Comparison of ENCODE assay signal across 8 mouse cellular contexts in the genomic region with DNA sequence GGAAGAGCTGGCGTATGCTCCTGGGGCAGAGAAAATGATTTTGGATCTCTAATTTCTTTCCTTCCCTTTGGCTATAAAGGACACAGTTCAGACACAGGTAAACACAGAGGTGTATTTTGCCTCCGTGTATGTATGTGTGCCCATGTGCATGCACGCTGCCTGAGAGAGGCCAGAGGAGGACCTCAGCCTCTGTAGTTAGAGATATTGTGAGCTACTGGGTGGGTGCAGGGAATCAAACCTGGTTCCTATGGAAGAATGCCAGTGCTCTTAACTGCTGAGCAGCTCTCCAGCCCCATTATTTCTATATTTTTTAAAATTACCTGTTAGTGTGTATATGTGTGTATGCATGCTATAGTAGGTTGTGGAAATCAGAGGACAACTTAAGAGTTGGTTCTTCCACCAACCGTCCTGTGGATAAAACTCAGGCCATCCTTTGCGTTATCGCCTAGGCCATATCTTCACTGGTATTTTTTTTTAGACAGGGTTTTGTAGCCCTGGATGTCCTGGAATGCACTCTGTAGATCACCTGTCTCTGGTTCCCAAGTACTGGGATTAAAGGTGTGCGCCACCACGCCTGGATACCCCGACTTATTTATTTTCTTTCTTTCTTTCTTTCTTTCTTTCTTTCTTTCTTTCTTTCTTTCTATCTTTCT. TPM values are rescaled to one million over a fixed set of nuclear protein-coding genes. Genes with fewer than 3 reads are reported as not detected.
A peak's percentile ranks its signal among the peaks of the same experiment; 100 is the strongest.
DNase-seq lines count a peak whose midpoint lies in the region; ATAC-seq and TF ChIP-seq lines count a peak whose summit lies in the region.

No protein-coding gene starts in this region.

- peaks cover 3% of the 10 kb centered on the region; the same call in 1 of the 2 replicates for H3K36me3 ChIP-seq in heart, embryonic 11.5 days (ENCODE audit: control insufficient read depth, insufficient read depth, low read length)
- H3K36me3 ChIP-seq in MEL (ENCODE audit: control insufficient read depth in 1 of 2, insufficient read depth in 2 of 2, low read length in 2 of 2), result peaks cover 19 to 38% of the 10 kb centered on the region in 2 experiments
- peaks cover 16% of the 10 kb centered on the region for H3K36me3 ChIP-seq in hindbrain, embryonic 12.5 days

- H3K4me3 ChIP-seq in heart, embryonic 11.5 days (ENCODE audit: low read depth, low read length), result peak overlapping the region; percentile 91
- peak overlapping the region; percentile 89 to 90 for H3K4me3 ChIP-seq in MEL (ENCODE audit: control insufficient read depth in 1 of 2, insufficient read depth in 1 of 2, low read depth in 2 of 2, low read length in 2 of 2)
- peak overlapping the region; percentile 98 for H3K4me3 ChIP-seq in hindbrain, embryonic 12.5 days

- H3K9ac ChIP-seq in heart, embryonic 11.5 days (ENCODE audit: low read depth, low read length), result peak overlapping the region; percentile 81; the same call in 1 of the 2 replicates
- peak overlapping the region; percentile 90 for H3K9ac ChIP-seq in MEL (ENCODE audit: control insufficient read depth, low read depth, low read length, poor library complexity, severe bottlenecking)
- peak overlapping the region; percentile 92 for H3K9ac ChIP-seq in hindbrain, embryonic 12.5 days

- H3K4me1 ChIP-seq in heart, embryonic 11.5 days (ENCODE audit: control insufficient read depth, insufficient read depth, low read length), result peaks cover 8% of the 10 kb centered on the region
- peaks cover 7 to 18% of the 10 kb centered on the region in 2 experiments; a peak in 3 of 4 replicates for H3K4me1 ChIP-seq in MEL (ENCODE audit: control insufficient read depth in 1 of 2, insufficient read depth in 2 of 2, low read length in 2 of 2)
- H3K4me1 ChIP-seq in hindbrain, embryonic 12.5 days, result peaks cover 11% of the 10 kb centered on the region

- intact Hi-C loops in heart, postnatal 14 days (cut with DNase I), result no loop called here

- no peaks in the 10 kb centered on the region for H3K27me3 ChIP-seq in heart, embryonic 11.5 days (ENCODE audit: control insufficient read depth, insufficient read depth, low read length)
- H3K27me3 ChIP-seq in MEL (ENCODE audit: control insufficient read depth in 1 of 2, insufficient read depth in 2 of 2, low read length in 2 of 2), result no peaks in the 10 kb centered on the region
- H3K27me3 ChIP-seq in hindbrain, embryonic 12.5 days, result no peaks in the 10 kb centered on the region

- peak overlapping the region; percentile 76 for H3K4me2 ChIP-seq in heart, embryonic 11.5 days
- peak overlapping the region; percentile 72 for H3K4me2 ChIP-seq in hindbrain, embryonic 12.5 days (replicated peaks)

- TF ChIP-seq EP300 in MEL (IDR thresholded peaks at IDR 0.05; ENCODE audit: low read depth in 1 of 2, low read length in 2 of 2), result peak; percentile 61 to 68

- ATAC-seq in heart, embryonic 11.5 days (replicated peaks; ENCODE audit: insufficient number of reproducible peaks, low FRiP score, low TSS enrichment), result no peak
- no peak for ATAC-seq in hindbrain, embryonic 12.5 days (ENCODE audit: low FRiP score)
- peak; percentile 27 for ATAC-seq in megakaryocyte-erythroid progenitor cell, adult 5-6 weeks (replicated peaks; ENCODE audit: low FRiP score, low TSS enrichment, poor library complexity, severe bottlenecking)

- no peak for DNase-seq in heart, postnatal 14 days
- DNase-seq in MEL (ENCODE audit: low read depth, low spot score), result peak; percentile 72
- DNase-seq in right cerebral cortex, postnatal 4 days, result no peak
- DNase-seq in kidney, postnatal 36 days, result no peak
- no peak for DNase-seq in gastrocnemius, postnatal 4 days (ENCODE audit: low spot score in 2 of 2)

- H3K27ac ChIP-seq in heart, embryonic 11.5 days (ENCODE audit: low read depth, low read length), result no peak overlapping the region
- peak overlapping the region; percentile 87 for H3K27ac ChIP-seq in MEL (ENCODE audit: control insufficient read depth, low read depth, low read length)
- no peak overlapping the region for H3K27ac ChIP-seq in hindbrain, embryonic 12.5 days

- no peak for TF ChIP-seq RAD21 in MEL (IDR thresholded peaks at IDR 0.05; ENCODE audit: low read depth, low read length)

- 69% methylated on average over 9 of the region's 9 CpGs for WGBS in heart, embryonic 11.5 days (ENCODE audit: insufficient replicate concordance)
- 77% methylated on average over 9 of the region's 9 CpGs for WGBS in hindbrain, embryonic 12.5 days

- TF ChIP-seq CTCF in MEL (IDR thresholded peaks at IDR 0.05 in 2 of 3, conservative IDR thresholded peaks at IDR 0.05 in 1 of 3; ENCODE audit: control insufficient read depth in 1 of 3, insufficient read depth in 1 of 3, low read depth in 2 of 3, low read length in 3 of 3, poor library complexity in 1 of 3, severe bottlenecking in 1 of 3), result no peak

- TF ChIP-seq POLR2A in MEL (IDR thresholded peaks at IDR 0.05; ENCODE audit: control insufficient read depth in 1 of 2, insufficient read depth in 1 of 2, low read depth in 1 of 2, low read length in 2 of 2, poor library complexity in 1 of 2), result peak in 1 of 2 experiments; percentile 31; a peak in 1 of 4 replicates

- peaks cover 47% of the 10 kb centered on the region for H3K79me2 ChIP-seq in MEL (ENCODE audit: control insufficient read depth, insufficient read depth, low read length, poor library complexity)

- no peaks in the 10 kb centered on the region for H3K9me3 ChIP-seq in heart, embryonic 11.5 days (replicated peaks; ENCODE audit: control insufficient read depth, low read length)
- H3K9me3 ChIP-seq in MEL (replicated peaks; ENCODE audit: insufficient read depth, low read length), result no peaks in the 10 kb centered on the region
- no peaks in the 10 kb centered on the region for H3K9me3 ChIP-seq in hindbrain, embryonic 12.5 days (replicated peaks)

TF ChIP-seq in MEL, 35 proteins besides CTCF, POLR2A, EP300 and RAD21 (continues in another document):
- TF ChIP-seq HCFC1 (IDR thresholded peaks at IDR 0.05; ENCODE audit: low read depth, low read length), result no peak
- no peak for TF ChIP-seq MAFK (IDR thresholded peaks at IDR 0.05; ENCODE audit: borderline replicate concordance, low read depth, low read length)
- TF ChIP-seq SIN3A (IDR thresholded peaks at IDR 0.05; ENCODE audit: low read length), result peak; percentile 73
- TF ChIP-seq NRF1 (IDR thresholded peaks at IDR 0.05; ENCODE audit: insufficient read depth, low read depth, low read length, poor library complexity, severe bottlenecking), result no peak
- TF ChIP-seq ZNF384 (IDR thresholded peaks at IDR 0.05; ENCODE audit: low read depth, low read length), result peak; percentile 83
- TF ChIP-seq ETS1 (IDR thresholded peaks at IDR 0.05; ENCODE audit: low read depth, low read length), result peak; percentile 41; the same call in 1 of the 2 replicates
- no peak for TF ChIP-seq MEF2A (IDR thresholded peaks at IDR 0.05; ENCODE audit: extremely low read depth, insufficient replicate concordance, low read depth, low read length, poor library complexity, severe bottlenecking)
- no peak for TF ChIP-seq MYC (IDR thresholded peaks at IDR 0.05; ENCODE audit: low read depth, low read length)
- TF ChIP-seq ZMIZ1 (IDR thresholded peaks at IDR 0.05; ENCODE audit: low read depth, low read length), result no peak
- TF ChIP-seq MYB (IDR thresholded peaks at IDR 0.05; ENCODE audit: low read depth, low read length), result no peak
- TF ChIP-seq RCOR1 (IDR thresholded peaks at IDR 0.05; ENCODE audit: low read depth, low read length), result no peak
- no peak for TF ChIP-seq BHLHE40 (IDR thresholded peaks at IDR 0.05; ENCODE audit: borderline replicate concordance, low read depth, low read length)
- TF ChIP-seq ELF1 (IDR thresholded peaks at IDR 0.05; ENCODE audit: low read depth, low read length), result no peak
- TF ChIP-seq MAX (IDR thresholded peaks at IDR 0.05; ENCODE audit: low read length), result no peak
- no peak for TF ChIP-seq SMC3 (IDR thresholded peaks at IDR 0.05; ENCODE audit: low read depth, low read length)
- TF ChIP-seq TCF12 (IDR thresholded peaks at IDR 0.05; ENCODE audit: low read depth, low read length), result peak; percentile 59
- no peak for TF ChIP-seq UBTF (IDR thresholded peaks at IDR 0.05; ENCODE audit: borderline replicate concordance, insufficient read depth, low read depth, low read length)
- no peak; the same call in 1 of the 2 replicates for TF ChIP-seq POLR2AphosphoS2 (IDR thresholded peaks at IDR 0.05; ENCODE audit: low read length)
- no peak for TF ChIP-seq ZKSCAN1 (IDR thresholded peaks at IDR 0.05; ENCODE audit: low read depth, low read length)
- TF ChIP-seq USF2 (IDR thresholded peaks at IDR 0.05; ENCODE audit: borderline replicate concordance in 1 of 2, insufficient read depth in 1 of 2, low read depth in 1 of 2, low read length in 2 of 2), result no peak
- TF ChIP-seq TBP (IDR thresholded peaks at IDR 0.05; ENCODE audit: low read depth, low read length), result no peak
- TF ChIP-seq TAL1 (IDR thresholded peaks at IDR 0.05; ENCODE audit: low read length), result no peak
- TF ChIP-seq E2F4 (IDR thresholded peaks at IDR 0.05; ENCODE audit: borderline replicate concordance, low read depth, low read length), result no peak
- TF ChIP-seq MXI1 (IDR thresholded peaks at IDR 0.05; ENCODE audit: low read depth, low read length), result peak; percentile 15; the same call in 1 of the 2 replicates
- TF ChIP-seq MAZ (IDR thresholded peaks at IDR 0.05; ENCODE audit: low read depth, low read length), result no peak

RNA-seq across cellular contexts. Expression of a gene that starts 1.4 kb away (rescaled TPM):
- polyA plus RNA-seq in heart, embryonic 11.5 days (2014; fragmentation: Nextera tagmentation; extraction: Ambion mirVana), result 39.2 and 47.1 TPM in 2 replicates
- total RNA-seq in heart, postnatal 14 days (2021), result 1 to 10 TPM; 8.7 to 9.9 TPM
- 118 and 126 TPM in 2 replicates for total RNA-seq in MEL (2012; rRNA removed)
- 100 to 1,000 TPM; 144 to 167 TPM for polyA plus RNA-seq in MEL (2012; ENCODE audit: insufficient read depth in 1 of 2, insufficient read length in 2 of 2, low read depth in 1 of 2, low replicate concordance in 2 of 2, missing spikeins in 1 of 2)
- polyA plus RNA-seq in hindbrain, embryonic 12.5 days (2016; fragmentation: Nextera tagmentation; extraction: Ambion mirVana), result 55.3 and 58.9 TPM in 2 replicates
- total RNA-seq in megakaryocyte-erythroid progenitor cell, adult 5-6 weeks (2014; fragmentation: Nextera tagmentation), result 75.4 and 77.6 TPM in 2 replicates
- total RNA-seq in megakaryocyte-erythroid progenitor cell, adult 5-6 weeks (2017), result 138 and 149 TPM in 2 replicates
- total RNA-seq in gastrocnemius, postnatal 4 days (2021), result 10 to 100 TPM; 15.3 to 17.0 TPM

RNA-seq across cellular contexts. Expression of a gene that starts 55.5 kb away (rescaled TPM):
- polyA plus RNA-seq in heart, embryonic 11.5 days (2014; fragmentation: Nextera tagmentation; extraction: Ambion mirVana), result not detected in 2 replicates
- not detected for total RNA-seq in heart, postnatal 14 days (2021)
- not detected in 2 replicates for total RNA-seq in MEL (2012; rRNA removed)
- not detected for polyA plus RNA-seq in MEL (2012; ENCODE audit: insufficient read depth in 1 of 2, insufficient read length in 2 of 2, low read depth in 1 of 2, low replicate concordance in 2 of 2, missing spikeins in 1 of 2)
- polyA plus RNA-seq in hindbrain, embryonic 12.5 days (2016; fragmentation: Nextera tagmentation; extraction: Ambion mirVana), result not detected in 2 replicates
- total RNA-seq in megakaryocyte-erythroid progenitor cell, adult 5-6 weeks (2014; fragmentation: Nextera tagmentation), result not detected in 2 replicates
- total RNA-seq in megakaryocyte-erythroid progenitor cell, adult 5-6 weeks (2017), result not detected in 2 replicates
- not detected for total RNA-seq in gastrocnemius, postnatal 4 days (2021)
